Mouse (Mus musculus) gastrocnemius, postnatal 14 days (tissue): ENCODE data around the gene Copb2. TPM values are rescaled to one million over a fixed set of nuclear protein-coding genes. Genes with fewer than 3 reads are reported as not detected.

ENCODE experiments used
- DNase-seq: peaks from one replicate; pipeline ENCODE4 v3.0.0; 2021; ENCODE audit warnings: mixed read lengths
- intact Hi-C: fragments of 180-260 bp; cut with DNase I; formaldehyde crosslinking; loops from one replicate; pipeline ENCODE4 v1.15.1; 2025; ENCODE audit warnings: low total_unique reads
- total RNA-seq, 2 experiments: library from RNA; stranded (reverse); gene quantifications; 2 replicates each; pipeline ENCODE4 v1.2.3; 2021

Gene Copb2
- total RNA-seq, 2 experiments from 2014 or later: 59.5 to 66.0 TPM

- DNase-seq: no peak
- intact Hi-C loops: no loop called here
Measured at GRCm38 (mm10) chr9:98628480-98628879, 65.0 kb downstream of the Copb2 start.

- DNase-seq: no peak
- intact Hi-C loops: no loop called here
Measured at GRCm38 (mm10) chr9:98633287-98634162, 70.0 kb downstream of the Copb2 start.

Other genes starting within 250 kb of the Copb2 start
- gene Rbp1, start 140.8 kb upstream of the Copb2 start, total RNA-seq: 1 to 10 TPM; 2.3 to 4.0 TPM
- gene Rbp2, start 77.6 kb upstream of the Copb2 start, total RNA-seq: not detected
- 10 to 100 TPM; 26.9 to 28.5 TPM for gene Mrps22, start 37.9 kb downstream of the Copb2 start, total RNA-seq